Mouse (Mus musculus): ENCODE data around the gene Zfp219. TPM values are rescaled to one million over a fixed set of nuclear protein-coding genes. Genes with fewer than 3 reads are reported as not detected.
A peak's percentile ranks its signal among the peaks of the same experiment; 100 is the strongest.

Zfp219 gene
- polyA plus RNA-seq, 1 experiment from 2014 or later = 32.3 TPM

- no peak overlapping the region for H3K4me2 ChIP-seq
- ATAC-seq (ENCODE audit: low read depth) = no peak
- no peaks in the 10 kb centered on the region for H3K9me3 ChIP-seq
- peaks cover 96% of the 10 kb centered on the region for H3K36me3 ChIP-seq
- H3K27me3 ChIP-seq = no peaks in the 10 kb centered on the region
- WGBS = 91% methylated on average over 4 of the region's 4 CpGs
- H3K27ac ChIP-seq (replicated peaks) = no peak overlapping the region
- H3K4me1 ChIP-seq (replicated peaks) = peaks cover under 1% of the 10 kb centered on the region; the same call in 1 of the 2 replicates
- H3K9ac ChIP-seq = no peak overlapping the region
- H3K4me3 ChIP-seq = no peak overlapping the region
Observed at GRCm38 (mm10) chr14:51994453-51994852, 26.1 kb downstream of the Zfp219 start.

GRCm38 (mm10) chr14:51989461-51989970 is 31.0 kb downstream of the Zfp219 start:
- H3K4me1 ChIP-seq (replicated peaks) = peaks cover 34% of the 10 kb centered on the region
- H3K36me3 ChIP-seq = peaks cover 70% of the 10 kb centered on the region
- H3K27ac ChIP-seq (replicated peaks) = no peak overlapping the region
- no peak for ATAC-seq (ENCODE audit: low read depth)
- H3K9me3 ChIP-seq = no peaks in the 10 kb centered on the region
- peak overlapping the region; percentile 31 for H3K9ac ChIP-seq
- 74% methylated on average over 12 of the region's 12 CpGs for WGBS
- no peak overlapping the region for H3K4me3 ChIP-seq
- no peaks in the 10 kb centered on the region for H3K27me3 ChIP-seq
- H3K4me2 ChIP-seq = no peak overlapping the region

GRCm38 (mm10) chr14:51988731-51989130 is 31.8 kb downstream of the Zfp219 start:
- Histone ChIP-seq H3K36me3 (peaks cover 62% of the 10 kb centered on the region), H3K4me1 (replicated peaks) (peaks cover 41% of the 10 kb centered on the region), H3K27me3 (no peaks in the 10 kb centered on the region), H3K4me2 (no peak overlapping the region), H3K9me3 (no peaks in the 10 kb centered on the region), H3K27ac (replicated peaks) (no peak overlapping the region), H3K9ac (peak overlapping the region; percentile 31), H3K4me3 (no peak overlapping the region)
- ATAC-seq (ENCODE audit: low read depth) = no peak
- 81% methylated on average over 12 of the region's 12 CpGs for WGBS

- Histone ChIP-seq H3K36me3 (peaks cover 49% of the 10 kb centered on the region), H3K27me3 (no peaks in the 10 kb centered on the region), H3K9me3 (no peaks in the 10 kb centered on the region), H3K4me3 (no peak overlapping the region), H3K4me2 (peak overlapping the region; percentile 82; the same call in 1 of the 2 replicates), H3K4me1 (replicated peaks) (peaks cover 46% of the 10 kb centered on the region), H3K27ac (replicated peaks) (no peak overlapping the region), H3K9ac (no peak overlapping the region)
- no peak for ATAC-seq (ENCODE audit: low read depth)
- 97% methylated on average over 6 of the region's 6 CpGs for WGBS
Observed at GRCm38 (mm10) chr14:51987177-51987576, 33.4 kb downstream of the Zfp219 start.

- 5% methylated on average over 7 of the region's 7 CpGs for whole genome bisulfite sequencing
- Histone ChIP-seq H3K27me3 (no peaks in the 10 kb centered on the region), H3K9me3 (no peaks in the 10 kb centered on the region), H3K4me1 (replicated peaks) (peaks cover 46% of the 10 kb centered on the region), H3K27ac (replicated peaks) (peak overlapping the region; percentile 90), H3K36me3 (peaks cover 38% of the 10 kb centered on the region), H3K9ac (peak overlapping the region; percentile 83), H3K4me3 (peak overlapping the region; percentile 74), H3K4me2 (peak overlapping the region; percentile 82)
- ATAC-seq (ENCODE audit: low read depth) = no peak
Observed at GRCm38 (mm10) chr14:51986153-51986505, 34.4 kb downstream of the Zfp219 start.

- no peaks in the 10 kb centered on the region for H3K27me3 ChIP-seq
- ATAC-seq (ENCODE audit: low read depth) = peak; percentile 51
- H3K36me3 ChIP-seq = peaks cover 32% of the 10 kb centered on the region
- H3K9me3 ChIP-seq = no peaks in the 10 kb centered on the region
- peaks cover 46% of the 10 kb centered on the region for H3K4me1 ChIP-seq (replicated peaks)
- H3K27ac ChIP-seq (replicated peaks) = peak overlapping the region; percentile 90
- H3K9ac ChIP-seq = peak overlapping the region; percentile 83
- H3K4me3 ChIP-seq = peak overlapping the region; percentile 74
- H3K4me2 ChIP-seq = peak overlapping the region; percentile 82
- 0% methylated on average over 26 of the region's 27 CpGs for WGBS
Observed at GRCm38 (mm10) chr14:51985301-51986152, 35.0 kb downstream of the Zfp219 start.

- WGBS = 0% methylated on average over 50 of the region's 74 CpGs
- H3K9me3 ChIP-seq = no peaks in the 10 kb centered on the region
- ATAC-seq (ENCODE audit: low read depth) = peak; percentile 89
- H3K4me2 ChIP-seq = peak within 1 kb of the TSS; percentile 82
- H3K9ac ChIP-seq = peak within 1 kb of the TSS; percentile 83
- H3K36me3 ChIP-seq = peaks cover 22% of the 10 kb centered on the region
- peak within 1 kb of the TSS; percentile 74 for H3K4me3 ChIP-seq
- H3K4me1 ChIP-seq (replicated peaks) = peaks cover 46% of the 10 kb centered on the region
- no peaks in the 10 kb centered on the region for H3K27me3 ChIP-seq
- H3K27ac ChIP-seq (replicated peaks) = peak within 1 kb of the TSS; percentile 90
Observed at GRCm38 (mm10) chr14:51984247-51985231, 36.0 kb downstream of the Zfp219 start, which contains the start of gene Arhgef40. Gene Arhgef40, plus strand, starts transcription at chr14:51984719.

GRCm38 (mm10) chr14:51983855-51984246 is 36.7 kb downstream of the Zfp219 start:
- peaks cover 40% of the 10 kb centered on the region for H3K4me1 ChIP-seq (replicated peaks)
- ATAC-seq (ENCODE audit: low read depth) = no peak
- WGBS = 9% methylated on average over 10 of the region's 10 CpGs
- H3K4me3 ChIP-seq = peak overlapping the region; percentile 74
- H3K4me2 ChIP-seq = peak overlapping the region; percentile 82
- H3K27ac ChIP-seq (replicated peaks) = peak overlapping the region; percentile 90
- no peaks in the 10 kb centered on the region for H3K27me3 ChIP-seq
- H3K9me3 ChIP-seq = no peaks in the 10 kb centered on the region
- H3K9ac ChIP-seq = peak overlapping the region; percentile 83
- H3K36me3 ChIP-seq = peaks cover 15% of the 10 kb centered on the region

- Histone ChIP-seq H3K27ac (replicated peaks) (no peak overlapping the region), H3K4me2 (peak overlapping the region; percentile 82), H3K9ac (no peak overlapping the region), H3K9me3 (no peaks in the 10 kb centered on the region), H3K4me1 (replicated peaks) (peaks cover 37% of the 10 kb centered on the region), H3K4me3 (no peak overlapping the region), H3K27me3 (no peaks in the 10 kb centered on the region), H3K36me3 (peaks cover 10% of the 10 kb centered on the region)
- 58% methylated on average over 4 of the region's 4 CpGs for WGBS
- no peak for ATAC-seq (ENCODE audit: low read depth)
Observed at GRCm38 (mm10) chr14:51983251-51983650, 37.3 kb downstream of the Zfp219 start.

GRCm38 (mm10) chr14:51979252-51979651 is 41.3 kb downstream of the Zfp219 start:
- H3K4me3 ChIP-seq = no peak overlapping the region
- no peak overlapping the region for H3K27ac ChIP-seq (replicated peaks)
- peaks cover 10% of the 10 kb centered on the region for H3K4me1 ChIP-seq (replicated peaks)
- no peaks in the 10 kb centered on the region for H3K9me3 ChIP-seq
- H3K36me3 ChIP-seq = no peaks in the 10 kb centered on the region
- no peak overlapping the region for H3K9ac ChIP-seq
- WGBS = 94% methylated on average over 3 of the region's 3 CpGs
- no peak overlapping the region for H3K4me2 ChIP-seq
- ATAC-seq (ENCODE audit: low read depth) = no peak
- no peaks in the 10 kb centered on the region for H3K27me3 ChIP-seq

GRCm38 (mm10) chr14:51967400-51967799 is 53.1 kb downstream of the Zfp219 start:
- Histone ChIP-seq H3K9me3 (no peaks in the 10 kb centered on the region), H3K27me3 (no peaks in the 10 kb centered on the region), H3K9ac (no peak overlapping the region), H3K4me2 (no peak overlapping the region), H3K4me1 (replicated peaks) (no peaks in the 10 kb centered on the region), H3K4me3 (no peak overlapping the region), H3K36me3 (no peaks in the 10 kb centered on the region), H3K27ac (replicated peaks) (no peak overlapping the region)
- ATAC-seq (ENCODE audit: low read depth) = no peak
- WGBS = 84% methylated on average over 3 of the region's 3 CpGs

GRCm38 (mm10) chr14:51960316-51960715 is 60.2 kb downstream of the Zfp219 start:
- no peaks in the 10 kb centered on the region for H3K27me3 ChIP-seq
- no peaks in the 10 kb centered on the region for H3K36me3 ChIP-seq
- H3K4me2 ChIP-seq = no peak overlapping the region
- H3K9ac ChIP-seq = no peak overlapping the region
- no peak overlapping the region for H3K27ac ChIP-seq (replicated peaks)
- no peak overlapping the region for H3K4me3 ChIP-seq
- no peaks in the 10 kb centered on the region for H3K9me3 ChIP-seq
- WGBS = 91% methylated on average over 2 of the region's 2 CpGs
- H3K4me1 ChIP-seq (replicated peaks) = no peaks in the 10 kb centered on the region
- ATAC-seq (ENCODE audit: low read depth) = no peak

Measured in neural tube, embryonic 13.5 days (tissue).